Mouse (Mus musculus): ENCODE measurements around the gene Kctd15. TPM values are rescaled to one million over a fixed set of nuclear protein-coding genes. Genes with fewer than 3 reads are reported as not detected.

Kctd15 gene
- polyA plus RNA-seq, 1 experiment from 2014 or later, result 28.2 TPM

DNA sequence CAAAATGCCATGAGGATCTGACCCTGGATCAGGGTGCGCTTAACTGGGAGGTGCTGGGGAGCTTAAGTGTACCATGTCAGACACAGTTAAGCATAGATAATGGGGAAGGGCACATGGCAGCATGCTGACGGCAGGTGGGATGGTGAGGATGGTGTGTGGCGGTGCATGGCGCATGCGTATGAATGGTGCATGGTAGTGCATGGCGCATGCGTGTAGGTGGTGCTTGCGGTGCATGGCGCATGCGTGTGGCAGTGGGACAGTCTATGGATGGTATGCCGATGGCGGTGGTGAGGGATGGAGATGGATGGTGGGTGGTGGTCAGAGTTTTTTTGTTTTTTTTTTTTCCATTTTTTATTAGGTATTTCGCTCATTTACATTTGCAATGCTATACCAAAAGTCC lies 37.4 kb upstream of the Kctd15 start:
- Histone ChIP-seq H3K4me1 (ENCODE audit: control insufficient read depth, insufficient read depth, low read length) (no peaks in the 10 kb centered on the region), H3K27ac (replicated peaks; ENCODE audit: low read depth, low read length) (no peak overlapping the region), H3K27me3 (ENCODE audit: control insufficient read depth, insufficient read depth, low read length) (no peaks in the 10 kb centered on the region), H3K4me2 (ENCODE audit: low read depth, severe bottlenecking) (no peak overlapping the region), H3K4me3 (ENCODE audit: low read depth, low read length) (no peak overlapping the region), H3K36me3 (ENCODE audit: control insufficient read depth, insufficient read depth, low read length) (no peaks in the 10 kb centered on the region), H3K9me3 (ENCODE audit: control insufficient read depth, low read length) (no peaks in the 10 kb centered on the region), H3K9ac (ENCODE audit: low read length) (no peak overlapping the region)
- ATAC-seq (ENCODE audit: insufficient number of reproducible peaks, low FRiP score, low TSS enrichment, low read depth) (no peak), DNase-seq (ENCODE audit: low spot score) (no peak)
- WGBS, result 96% methylated on average over 13 of the region's 13 CpGs

DNA sequence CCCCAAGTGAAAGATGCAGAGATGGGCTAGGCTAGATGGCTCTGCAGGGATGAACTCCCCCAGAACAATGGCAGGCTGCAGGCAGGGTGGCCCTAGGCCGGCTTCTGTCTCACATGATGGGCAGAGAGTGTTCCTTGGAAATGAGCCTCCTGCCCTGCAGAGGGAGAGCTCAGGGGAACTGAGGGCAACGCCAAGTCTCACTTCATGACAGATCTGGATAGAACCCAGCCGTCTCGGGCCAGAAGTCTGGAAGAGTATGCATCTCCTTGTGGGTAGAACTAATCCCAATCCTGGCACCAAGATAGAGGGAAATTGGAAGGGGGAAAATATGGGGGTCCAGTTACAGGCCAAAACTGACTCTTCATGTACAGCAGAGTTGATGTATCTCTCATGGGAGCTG lies 36.5 kb upstream of the Kctd15 start:
- H3K27me3 ChIP-seq (ENCODE audit: control insufficient read depth, insufficient read depth, low read length), result no peaks in the 10 kb centered on the region
- no peak overlapping the region for H3K4me3 ChIP-seq (ENCODE audit: low read depth, low read length)
- DNase-seq (ENCODE audit: low spot score) (no peak), ATAC-seq (ENCODE audit: insufficient number of reproducible peaks, low FRiP score, low TSS enrichment, low read depth) (no peak)
- H3K4me2 ChIP-seq (ENCODE audit: low read depth, severe bottlenecking), result no peak overlapping the region
- H3K36me3 ChIP-seq (ENCODE audit: control insufficient read depth, insufficient read depth, low read length), result no peaks in the 10 kb centered on the region
- no peak overlapping the region for H3K9ac ChIP-seq (ENCODE audit: low read length)
- H3K4me1 ChIP-seq (ENCODE audit: control insufficient read depth, insufficient read depth, low read length), result no peaks in the 10 kb centered on the region
- WGBS, result 81% methylated on average over 4 of the region's 4 CpGs
- H3K27ac ChIP-seq (replicated peaks; ENCODE audit: low read depth, low read length), result no peak overlapping the region
- H3K9me3 ChIP-seq (ENCODE audit: control insufficient read depth, low read length), result no peaks in the 10 kb centered on the region

DNA sequence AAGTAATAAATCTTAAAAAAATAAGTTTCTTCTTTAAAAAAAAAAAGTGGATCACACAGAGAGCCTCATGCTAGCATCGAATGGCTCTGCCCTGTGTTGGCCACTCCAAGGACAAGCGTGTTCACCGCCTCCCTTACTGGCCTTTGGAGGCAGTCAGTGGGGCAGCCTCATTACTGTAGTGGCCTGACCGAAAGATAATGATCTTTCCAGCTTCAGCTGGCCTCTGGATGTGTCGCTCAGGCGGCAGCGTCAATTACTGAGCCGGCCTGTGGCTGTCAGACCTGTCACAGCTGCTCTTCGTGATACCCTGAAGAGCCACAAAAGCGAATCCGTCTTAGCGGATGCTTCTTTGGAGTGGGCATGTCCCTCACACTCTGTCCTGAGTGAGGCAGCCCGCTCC lies 33.6 kb upstream of the Kctd15 start:
- no peak overlapping the region for H3K27ac ChIP-seq (replicated peaks; ENCODE audit: low read depth, low read length)
- no peaks in the 10 kb centered on the region for H3K27me3 ChIP-seq (ENCODE audit: control insufficient read depth, insufficient read depth, low read length)
- H3K36me3 ChIP-seq (ENCODE audit: control insufficient read depth, insufficient read depth, low read length), result no peaks in the 10 kb centered on the region
- H3K9ac ChIP-seq (ENCODE audit: low read length), result no peak overlapping the region
- DNase-seq (ENCODE audit: low spot score) (no peak), ATAC-seq (ENCODE audit: insufficient number of reproducible peaks, low FRiP score, low TSS enrichment, low read depth) (no peak)
- no peaks in the 10 kb centered on the region for H3K4me1 ChIP-seq (ENCODE audit: control insufficient read depth, insufficient read depth, low read length)
- 43% methylated on average over 13 of the region's 13 CpGs for WGBS
- no peaks in the 10 kb centered on the region for H3K9me3 ChIP-seq (ENCODE audit: control insufficient read depth, low read length)
- H3K4me2 ChIP-seq (ENCODE audit: low read depth, severe bottlenecking), result no peak overlapping the region
- no peak overlapping the region for H3K4me3 ChIP-seq (ENCODE audit: low read depth, low read length)

DNA sequence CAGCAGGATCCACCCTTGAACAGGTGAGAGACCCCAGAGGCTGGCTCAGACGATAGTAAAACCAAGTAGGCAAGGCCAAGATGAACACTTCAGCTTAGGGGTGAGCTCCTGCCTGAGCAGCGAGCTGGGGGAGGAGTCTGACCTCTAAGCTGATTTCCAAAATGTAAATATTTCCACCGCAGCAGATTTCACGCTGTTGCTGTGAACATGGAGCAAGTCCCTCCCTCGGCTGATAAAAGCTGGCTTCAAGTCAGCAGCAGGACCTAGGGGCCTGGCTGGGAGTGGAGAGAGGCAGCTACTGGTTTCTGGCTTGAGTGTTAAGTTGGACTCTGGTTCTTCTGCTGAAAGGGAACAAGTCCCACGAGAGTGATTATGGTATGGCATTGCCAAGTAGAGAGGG lies 32.5 kb upstream of the Kctd15 start:
- Histone ChIP-seq H3K27ac (replicated peaks; ENCODE audit: low read depth, low read length) (no peak overlapping the region), H3K27me3 (ENCODE audit: control insufficient read depth, insufficient read depth, low read length) (no peaks in the 10 kb centered on the region), H3K4me2 (ENCODE audit: low read depth, severe bottlenecking) (no peak overlapping the region), H3K9ac (ENCODE audit: low read length) (no peak overlapping the region), H3K4me3 (ENCODE audit: low read depth, low read length) (no peak overlapping the region), H3K4me1 (ENCODE audit: control insufficient read depth, insufficient read depth, low read length) (no peaks in the 10 kb centered on the region), H3K36me3 (ENCODE audit: control insufficient read depth, insufficient read depth, low read length) (no peaks in the 10 kb centered on the region), H3K9me3 (ENCODE audit: control insufficient read depth, low read length) (no peaks in the 10 kb centered on the region)
- ATAC-seq (ENCODE audit: insufficient number of reproducible peaks, low FRiP score, low TSS enrichment, low read depth) (no peak), DNase-seq (ENCODE audit: low spot score) (no peak)
- WGBS, result 47% methylated on average over 6 of the region's 6 CpGs

DNA sequence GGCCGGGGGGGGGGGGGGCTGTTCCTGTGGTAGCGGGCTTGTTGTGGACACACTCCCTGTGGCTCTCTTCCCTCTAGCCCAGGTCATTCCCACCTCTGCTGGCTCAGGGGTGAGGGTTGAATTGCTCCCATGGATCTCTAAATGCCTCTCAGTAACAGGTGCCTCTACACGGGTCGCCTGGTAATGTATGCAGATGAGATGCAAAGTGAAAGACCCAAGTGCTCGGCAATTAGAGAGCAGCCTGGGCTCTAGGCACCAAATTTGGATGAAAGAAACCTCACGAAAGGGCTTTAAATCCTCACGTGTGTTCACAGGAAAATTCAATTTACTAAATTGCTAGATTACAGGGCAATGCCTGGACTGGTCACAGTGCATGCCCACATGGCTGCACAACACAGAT lies 29.3 kb upstream of the Kctd15 start:
- no peak for ATAC-seq (ENCODE audit: insufficient number of reproducible peaks, low FRiP score, low TSS enrichment, low read depth)
- H3K4me1 ChIP-seq (ENCODE audit: control insufficient read depth, insufficient read depth, low read length), result no peaks in the 10 kb centered on the region
- H3K9ac ChIP-seq (ENCODE audit: low read length), result no peak overlapping the region
- H3K27ac ChIP-seq (replicated peaks; ENCODE audit: low read depth, low read length), result no peak overlapping the region
- no peaks in the 10 kb centered on the region for H3K36me3 ChIP-seq (ENCODE audit: control insufficient read depth, insufficient read depth, low read length)
- 31% methylated on average over 7 of the region's 7 CpGs for whole genome bisulfite sequencing
- no peak overlapping the region for H3K4me3 ChIP-seq (ENCODE audit: low read depth, low read length)
- no peaks in the 10 kb centered on the region for H3K9me3 ChIP-seq (ENCODE audit: control insufficient read depth, low read length)
- H3K27me3 ChIP-seq (ENCODE audit: control insufficient read depth, insufficient read depth, low read length), result no peaks in the 10 kb centered on the region
- no peak for DNase-seq (ENCODE audit: low spot score)
- H3K4me2 ChIP-seq (ENCODE audit: low read depth, severe bottlenecking), result no peak overlapping the region

DNA sequence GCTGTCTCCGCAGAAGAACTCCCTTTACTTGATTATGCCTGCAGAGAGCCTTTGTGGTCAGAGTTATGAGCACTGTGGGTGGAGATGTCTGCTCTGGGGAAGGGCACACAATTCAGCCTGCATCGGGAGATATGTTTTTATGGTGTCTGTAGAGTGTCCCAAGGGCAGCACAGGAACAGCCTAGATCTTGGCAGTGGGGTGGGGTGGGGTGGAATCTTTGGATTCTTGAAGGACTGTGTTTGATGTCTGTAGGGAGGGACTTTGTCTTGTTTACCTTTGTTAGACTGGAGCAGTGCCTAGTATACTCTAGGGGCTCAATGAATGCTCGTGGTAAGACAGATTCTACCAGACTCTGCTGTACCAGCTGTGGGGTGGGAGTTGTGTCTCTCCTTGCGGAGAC lies 28.6 kb upstream of the Kctd15 start:
- no peak overlapping the region for H3K4me3 ChIP-seq (ENCODE audit: low read depth, low read length)
- WGBS, result 72% methylated on average over 4 of the region's 4 CpGs
- no peak for ATAC-seq (ENCODE audit: insufficient number of reproducible peaks, low FRiP score, low TSS enrichment, low read depth)

DNA sequence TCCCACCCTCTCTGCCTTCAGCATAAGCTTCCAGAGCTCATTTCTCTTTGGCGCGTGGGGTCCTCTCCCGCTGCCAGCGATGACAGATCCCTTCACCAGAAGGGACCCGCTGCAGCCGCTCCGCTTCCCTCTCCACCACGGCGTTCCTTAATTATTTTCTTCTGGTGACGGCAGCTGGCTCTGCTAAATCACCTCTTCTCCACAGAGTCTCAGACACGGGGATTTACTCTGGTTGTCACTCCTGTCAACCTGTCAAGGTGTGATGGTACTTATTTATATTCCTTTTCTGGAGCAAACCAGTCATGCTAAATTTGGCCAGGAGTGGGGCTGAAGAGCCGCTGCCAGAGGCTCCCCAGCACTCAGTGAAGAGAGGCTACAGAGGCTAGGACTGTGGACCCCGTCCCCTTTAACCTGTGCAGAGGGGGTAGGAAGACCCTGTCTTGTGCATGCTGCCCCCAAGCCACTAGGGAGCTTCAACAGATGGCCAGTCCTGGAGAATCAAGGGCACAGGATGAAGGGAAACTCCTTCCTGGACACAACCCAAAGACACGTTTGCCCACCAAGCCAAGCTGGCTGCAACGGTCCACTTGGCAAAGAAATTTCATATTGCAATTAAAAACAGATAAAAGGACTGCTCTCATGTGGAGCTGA lies 24.4 kb upstream of the Kctd15 start:
- 33% methylated on average over 15 of the region's 15 CpGs for WGBS
- H3K9me3 ChIP-seq (ENCODE audit: control insufficient read depth, low read length), result no peaks in the 10 kb centered on the region
- ATAC-seq (ENCODE audit: insufficient number of reproducible peaks, low FRiP score, low TSS enrichment, low read depth), result no peak

More for the DNA sequence above, 28.6 kb upstream of the Kctd15 start:
- no peak overlapping the region for H3K27ac ChIP-seq (replicated peaks; ENCODE audit: low read depth, low read length)
- no peak overlapping the region for H3K4me2 ChIP-seq (ENCODE audit: low read depth, severe bottlenecking)
- no peaks in the 10 kb centered on the region for H3K27me3 ChIP-seq (ENCODE audit: control insufficient read depth, insufficient read depth, low read length)
- no peak overlapping the region for H3K9ac ChIP-seq (ENCODE audit: low read length)
- H3K9me3 ChIP-seq (ENCODE audit: control insufficient read depth, low read length), result no peaks in the 10 kb centered on the region
- H3K4me1 ChIP-seq (ENCODE audit: control insufficient read depth, insufficient read depth, low read length), result no peaks in the 10 kb centered on the region
- H3K36me3 ChIP-seq (ENCODE audit: control insufficient read depth, insufficient read depth, low read length), result no peaks in the 10 kb centered on the region
- DNase-seq (ENCODE audit: low spot score), result no peak

DNA sequence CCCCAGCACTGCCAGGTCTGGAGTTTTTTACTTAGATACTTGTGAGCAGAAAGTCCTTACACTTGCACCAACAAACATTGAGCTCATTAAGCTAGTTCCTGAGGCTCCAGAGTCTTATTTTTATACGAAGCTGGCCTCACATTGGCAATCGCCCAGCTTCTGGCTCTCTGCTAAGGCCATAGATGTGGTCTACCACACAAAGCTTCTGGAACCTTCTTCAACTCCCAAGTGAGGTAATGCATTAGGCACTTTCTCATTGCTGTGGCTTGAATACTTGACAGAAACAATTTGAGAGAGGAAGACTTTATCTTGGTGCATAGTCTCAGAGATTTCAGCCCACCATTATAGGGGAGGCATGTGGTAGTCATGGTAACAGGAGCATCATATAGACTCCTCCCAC lies 23.4 kb upstream of the Kctd15 start:
- 77% methylated on average over 2 of the region's 2 CpGs for WGBS
- no peak overlapping the region for H3K4me3 ChIP-seq (ENCODE audit: low read depth, low read length)

More for the DNA sequence above, 24.4 kb upstream of the Kctd15 start:
- no peak overlapping the region for H3K4me2 ChIP-seq (ENCODE audit: low read depth, severe bottlenecking)
- H3K36me3 ChIP-seq (ENCODE audit: control insufficient read depth, insufficient read depth, low read length), result no peaks in the 10 kb centered on the region
- no peak for DNase-seq (ENCODE audit: low spot score)
- no peaks in the 10 kb centered on the region for H3K4me1 ChIP-seq (ENCODE audit: control insufficient read depth, insufficient read depth, low read length)
- no peak overlapping the region for H3K9ac ChIP-seq (ENCODE audit: low read length)
- no peak overlapping the region for H3K27ac ChIP-seq (replicated peaks; ENCODE audit: low read depth, low read length)
- no peak overlapping the region for H3K4me3 ChIP-seq (ENCODE audit: low read depth, low read length)
- H3K27me3 ChIP-seq (ENCODE audit: control insufficient read depth, insufficient read depth, low read length), result peaks cover 2% of the 10 kb centered on the region

More for the DNA sequence above, 23.4 kb upstream of the Kctd15 start:
- Histone ChIP-seq H3K36me3 (ENCODE audit: control insufficient read depth, insufficient read depth, low read length) (no peaks in the 10 kb centered on the region), H3K9me3 (ENCODE audit: control insufficient read depth, low read length) (no peaks in the 10 kb centered on the region), H3K4me1 (ENCODE audit: control insufficient read depth, insufficient read depth, low read length) (no peaks in the 10 kb centered on the region), H3K27me3 (ENCODE audit: control insufficient read depth, insufficient read depth, low read length) (peaks cover 12% of the 10 kb centered on the region), H3K4me2 (ENCODE audit: low read depth, severe bottlenecking) (no peak overlapping the region), H3K27ac (replicated peaks; ENCODE audit: low read depth, low read length) (no peak overlapping the region), H3K9ac (ENCODE audit: low read length) (no peak overlapping the region)
- no peak for DNase-seq (ENCODE audit: low spot score)
- no peak for ATAC-seq (ENCODE audit: insufficient number of reproducible peaks, low FRiP score, low TSS enrichment, low read depth)
